Comparison of ENCODE assay signal across 9 mouse cellular contexts in genomic region chr5:149152063-149152773, GRCm38 (mm10). TPM values are rescaled to one million over a fixed set of nuclear protein-coding genes. Genes with fewer than 3 reads are reported as not detected.
DNase-seq lines count a peak whose midpoint lies in the region; ATAC-seq lines count a peak whose summit lies in the region.
"Had no signal": no experiment of that assay in that cellular context is flagged by ENCODE, and none has a peak within 500 bp of the region (broad histone marks: within the 10 kb centered on the region; RNA-seq: fewer than 3 reads in every experiment).

No protein-coding gene starts in this region.

- DNase-seq in heart, adult 18-20 months = peak; percentile 46 to 62
- DNase-seq in cerebellum, postnatal 14 days = peak; percentile 29 to 44
- DNase-seq in frontal cortex, postnatal 25 days (ENCODE audit: low spot score in 2 of 2) = no peak
- DNase-seq in thymus, postnatal 36 days = no peak
- no peak for DNase-seq in layer of hippocampus, postnatal 25 days (ENCODE audit: extremely low spot score in 1 of 2, low spot score in 1 of 2)

- peaks cover 12% of the 10 kb centered on the region; the same call in 1 of the 2 replicates for H3K4me1 ChIP-seq in heart, embryonic 12.5 days (replicated peaks)
- H3K4me1 ChIP-seq in hindbrain, embryonic 12.5 days = no peaks in the 10 kb centered on the region
- H3K4me1 ChIP-seq in lung, embryonic 16.5 days (replicated peaks; ENCODE audit: control insufficient read depth, insufficient read depth, low read length) = peaks cover 3% of the 10 kb centered on the region

- ATAC-seq in heart, embryonic 12.5 days (ENCODE audit: insufficient number of reproducible peaks, low FRiP score) = no peak
- ATAC-seq in hindbrain, embryonic 12.5 days (ENCODE audit: low FRiP score) = no peak
- peak; percentile 94 for ATAC-seq in lung, embryonic 16.5 days (ENCODE audit: low read depth)

- H3K36me3 ChIP-seq in heart, embryonic 12.5 days = no peaks in the 10 kb centered on the region
- H3K36me3 ChIP-seq in hindbrain, embryonic 12.5 days = no peaks in the 10 kb centered on the region
- no peaks in the 10 kb centered on the region for H3K36me3 ChIP-seq in lung, embryonic 16.5 days (ENCODE audit: control insufficient read depth, insufficient read depth, low read length)

- no peak overlapping the region for H3K27ac ChIP-seq in heart, embryonic 12.5 days (ENCODE audit: poor library complexity, severe bottlenecking)
- H3K27ac ChIP-seq in hindbrain, embryonic 12.5 days = peak overlapping the region; percentile 30; the same call in 1 of the 2 replicates
- H3K27ac ChIP-seq in lung, embryonic 16.5 days (ENCODE audit: low read length) = peak overlapping the region; percentile 80

- 58% methylated on average over 13 of the region's 13 CpGs for WGBS in heart, embryonic 12.5 days
- WGBS in hindbrain, embryonic 12.5 days = 64% methylated on average over 13 of the region's 13 CpGs
- 36% methylated on average over 13 of the region's 13 CpGs for WGBS in lung, embryonic 16.5 days

- H3K4me2 ChIP-seq in heart, embryonic 12.5 days = no peak overlapping the region
- H3K4me2 ChIP-seq in hindbrain, embryonic 12.5 days (replicated peaks) = peak overlapping the region; percentile 13; the same call in 1 of the 2 replicates
- peak overlapping the region; percentile 23 for H3K4me2 ChIP-seq in lung, embryonic 16.5 days (ENCODE audit: low read depth, low read length)

- no peaks in the 10 kb centered on the region for H3K27me3 ChIP-seq in heart, embryonic 12.5 days (replicated peaks)
- no peaks in the 10 kb centered on the region for H3K27me3 ChIP-seq in hindbrain, embryonic 12.5 days
- H3K27me3 ChIP-seq in lung, embryonic 16.5 days (ENCODE audit: control insufficient read depth, insufficient read depth, low read depth, low read length) = no peaks in the 10 kb centered on the region
- H3K27me3 ChIP-seq: CH12.LX had no signal

- H3K9ac ChIP-seq in heart, embryonic 12.5 days = no peak overlapping the region
- no peak overlapping the region for H3K9ac ChIP-seq in hindbrain, embryonic 12.5 days
- H3K9ac ChIP-seq in lung, embryonic 16.5 days (ENCODE audit: low read length) = no peak overlapping the region

- H3K4me3 ChIP-seq in heart, embryonic 12.5 days = no peak overlapping the region
- no peak overlapping the region for H3K4me3 ChIP-seq in hindbrain, embryonic 12.5 days
- no peak overlapping the region for H3K4me3 ChIP-seq in lung, embryonic 16.5 days (ENCODE audit: low read length)

- H3K9me3 ChIP-seq in heart, embryonic 12.5 days (replicated peaks) = peaks cover 4% of the 10 kb centered on the region; the same call in 1 of the 2 replicates
- H3K9me3 ChIP-seq in hindbrain, embryonic 12.5 days (replicated peaks) = no peaks in the 10 kb centered on the region
- H3K9me3 ChIP-seq in lung, embryonic 16.5 days (ENCODE audit: control insufficient read depth, low read length) = no peaks in the 10 kb centered on the region; the same call in 1 of the 2 replicates

RNA-seq across cellular contexts. Expression of gene Uspl1, which starts 31.9 kb away (rescaled TPM):
- 10 to 100 TPM; 22.0 to 23.9 TPM for total RNA-seq in heart, adult 18-20 months (2021)
- polyA plus RNA-seq in heart, embryonic 12.5 days (2016; fragmentation: Nextera tagmentation; extraction: Ambion mirVana) = 36.3 and 38.1 TPM in 2 replicates
- 63.0 and 68.6 TPM in 2 replicates for polyA plus RNA-seq in hindbrain, embryonic 12.5 days (2016; fragmentation: Nextera tagmentation; extraction: Ambion mirVana)
- polyA plus RNA-seq in lung, embryonic 16.5 days (2015; fragmentation: Nextera tagmentation; extraction: Ambion mirVana) = 32.7 and 37.5 TPM in 2 replicates
- 10 to 100 TPM; 35.7 to 36.3 TPM for total RNA-seq in layer of hippocampus, postnatal 25 days (2021)

RNA-seq across cellular contexts. Expression of gene Hmgb1, which starts 32.1 kb away (rescaled TPM):
- 100 to 1,000 TPM in 1 of 2 experiments, 10 to 100 TPM in 1; 79.8 to 103 TPM for total RNA-seq in heart, adult 18-20 months (2021)
- 801 and 858 TPM in 2 replicates for polyA plus RNA-seq in heart, embryonic 12.5 days (2016; fragmentation: Nextera tagmentation; extraction: Ambion mirVana)
- polyA plus RNA-seq in hindbrain, embryonic 12.5 days (2016; fragmentation: Nextera tagmentation; extraction: Ambion mirVana) = 1,291 and 1,445 TPM in 2 replicates
- 1,316 and 1,601 TPM in 2 replicates for polyA plus RNA-seq in lung, embryonic 16.5 days (2015; fragmentation: Nextera tagmentation; extraction: Ambion mirVana)
- 100 to 1,000 TPM; 139 to 159 TPM for total RNA-seq in layer of hippocampus, postnatal 25 days (2021)

Comparison
In these comparisons a context has a peak if more than half of its experiments do, and no peak if none do; other contexts are left out.
1. DNase-seq: peak in heart, adult 18-20 months (2 of 2) and cerebellum, postnatal 14 days (2 of 2); none in frontal cortex, postnatal 25 days (0 of 2), thymus, postnatal 36 days (0 of 2) and layer of hippocampus, postnatal 25 days (0 of 2).